Mouse (Mus musculus): ENCODE data around the gene Efna2.
"Not testable (repeated sequence)": the region's sequence is repeated elsewhere in the genome, so short reads cannot be mapped to it uniquely, and the experiment has no call there.

The Efna2 gene

GRCm38 (mm10) chr10:80196778-80197581 is 17.7 kb downstream of the Efna2 start:
- no peaks in the 10 kb centered on the region for H3K36me3 ChIP-seq (ENCODE audit: insufficient read depth, low read length)
- H3K27me3 ChIP-seq (ENCODE audit: insufficient read depth, low read length) = peaks cover 17% of the 10 kb centered on the region
- no peaks in the 10 kb centered on the region for H3K9me3 ChIP-seq (ENCODE audit: low read length)
- no peak for TF ChIP-seq CTCF (conservative IDR thresholded peaks at IDR 0.05; ENCODE audit: low read length)
- no peak for TF ChIP-seq POU5F1 (IDR thresholded peaks at IDR 0.05; ENCODE audit: borderline replicate concordance, low read length)
- TF ChIP-seq NANOG (IDR thresholded peaks at IDR 0.05; ENCODE audit: borderline replicate concordance, low read length) = no peak
- 0 out of 2 replicates have a peak overlapping the region, but pooled peaks have one; percentile 7 for H3K4me3 ChIP-seq (replicated peaks; ENCODE audit: low read length)
- H3K4me1 ChIP-seq (replicated peaks; ENCODE audit: low read depth, low read length) = peaks cover 55% of the 10 kb centered on the region

DNA sequence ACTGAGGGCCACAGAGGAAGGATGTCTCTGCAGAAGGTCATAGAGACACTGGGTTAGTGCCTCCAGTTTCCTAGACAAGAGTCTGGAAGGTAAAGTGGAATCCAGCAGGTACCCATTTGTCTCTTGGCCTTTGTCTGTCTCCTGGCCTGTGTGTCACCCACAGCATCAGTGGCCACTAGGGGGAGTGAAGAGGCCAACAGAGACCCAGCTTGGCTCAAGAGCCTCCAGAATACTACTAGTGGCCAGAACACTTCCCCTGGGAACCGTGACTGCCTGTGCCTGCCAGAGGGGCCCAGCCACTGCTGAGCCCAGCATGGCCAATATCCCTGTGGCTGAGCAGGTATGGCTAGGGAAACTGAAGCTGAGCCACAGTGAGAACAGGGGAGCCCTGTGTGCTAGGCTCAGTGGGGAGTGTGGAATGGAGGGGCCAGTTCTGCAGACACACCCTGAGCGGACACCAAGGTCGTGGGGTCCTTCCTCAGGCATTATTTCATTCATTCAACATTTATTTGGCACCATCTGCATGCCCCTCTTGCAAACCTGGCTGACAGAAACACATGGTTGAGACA is 20.2 kb downstream of the Efna2 start:
- no peak for TF ChIP-seq POU5F1 (IDR thresholded peaks at IDR 0.05; ENCODE audit: borderline replicate concordance, low read length)
- peak; percentile 88 for TF ChIP-seq CTCF (conservative IDR thresholded peaks at IDR 0.05; ENCODE audit: low read length)
- peaks cover 51% of the 10 kb centered on the region for H3K4me1 ChIP-seq (replicated peaks; ENCODE audit: low read depth, low read length)
- H3K4me3 ChIP-seq (replicated peaks; ENCODE audit: low read length) = no peak overlapping the region
- H3K27me3 ChIP-seq (ENCODE audit: insufficient read depth, low read length) = peaks cover 10% of the 10 kb centered on the region; the same call in 1 of the 2 replicates
- no peaks in the 10 kb centered on the region for H3K36me3 ChIP-seq (ENCODE audit: insufficient read depth, low read length)
- H3K9me3 ChIP-seq (ENCODE audit: low read length) = no peaks in the 10 kb centered on the region

DNA sequence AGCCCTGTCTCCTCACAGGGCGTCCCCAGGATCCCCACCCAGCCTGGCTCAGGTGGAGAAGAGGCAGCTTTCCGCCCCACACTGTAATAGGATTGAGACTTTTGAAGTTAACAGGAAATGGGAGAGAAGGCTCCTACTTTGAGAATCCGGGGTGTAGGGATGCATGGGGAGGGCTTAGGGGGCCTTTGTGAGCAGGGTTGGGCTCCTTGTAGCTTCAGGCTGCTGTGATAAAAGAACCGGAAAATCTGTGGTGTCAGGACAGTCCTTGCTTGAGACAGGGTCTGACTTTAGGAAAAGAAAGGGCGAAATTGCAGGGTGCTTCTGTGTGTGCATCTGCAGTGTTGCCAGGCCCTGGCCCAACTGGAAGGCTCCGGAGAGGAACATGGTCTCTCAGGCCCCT is 21.2 kb downstream of the Efna2 start:
- Histone ChIP-seq H3K27me3 (ENCODE audit: insufficient read depth, low read length) (peaks cover 11% of the 10 kb centered on the region), H3K4me1 (replicated peaks; ENCODE audit: low read depth, low read length) (peaks cover 58% of the 10 kb centered on the region), H3K36me3 (ENCODE audit: insufficient read depth, low read length) (no peaks in the 10 kb centered on the region), H3K4me3 (replicated peaks; ENCODE audit: low read length) (peak overlapping the region; percentile 41), H3K9me3 (ENCODE audit: low read length) (no peaks in the 10 kb centered on the region)
- no peak for TF ChIP-seq NANOG (IDR thresholded peaks at IDR 0.05; ENCODE audit: borderline replicate concordance, low read length)
- TF ChIP-seq POU5F1 (IDR thresholded peaks at IDR 0.05; ENCODE audit: borderline replicate concordance, low read length) = no peak
- TF ChIP-seq CTCF (conservative IDR thresholded peaks at IDR 0.05; ENCODE audit: low read length) = no peak

DNA sequence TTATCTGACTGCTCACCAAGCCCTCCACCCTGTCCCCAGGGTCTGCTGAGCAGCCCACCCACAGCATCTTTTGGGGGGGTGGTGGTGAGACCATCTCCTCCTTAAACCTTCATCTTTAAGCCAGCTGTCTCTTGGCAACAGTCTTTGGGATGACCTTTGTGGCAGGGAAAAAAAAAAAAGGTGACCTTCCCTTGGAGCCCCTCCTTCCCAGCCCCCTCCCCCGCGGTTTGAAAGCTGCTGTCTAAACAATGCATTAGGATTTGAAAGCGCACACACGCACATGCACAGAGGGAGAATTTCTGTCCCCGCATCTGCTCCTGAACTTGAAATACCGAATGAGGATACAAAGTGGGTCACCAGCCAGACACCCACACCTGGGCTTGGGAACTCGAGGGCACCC is 24.8 kb downstream of the Efna2 start:
- H3K36me3 ChIP-seq (ENCODE audit: insufficient read depth, low read length) = no peaks in the 10 kb centered on the region
- peaks cover 78% of the 10 kb centered on the region for H3K4me1 ChIP-seq (replicated peaks; ENCODE audit: low read depth, low read length)
- no peaks in the 10 kb centered on the region for H3K9me3 ChIP-seq (ENCODE audit: low read length)
- H3K4me3 ChIP-seq (replicated peaks; ENCODE audit: low read length) = no peak overlapping the region; the same call in 1 of the 2 replicates
- no peak for TF ChIP-seq CTCF (conservative IDR thresholded peaks at IDR 0.05; ENCODE audit: low read length)
- no peak for TF ChIP-seq POU5F1 (IDR thresholded peaks at IDR 0.05; ENCODE audit: borderline replicate concordance, low read length)
- TF ChIP-seq NANOG (IDR thresholded peaks at IDR 0.05; ENCODE audit: borderline replicate concordance, low read length) = no peak
- peaks cover 20% of the 10 kb centered on the region for H3K27me3 ChIP-seq (ENCODE audit: insufficient read depth, low read length)

DNA sequence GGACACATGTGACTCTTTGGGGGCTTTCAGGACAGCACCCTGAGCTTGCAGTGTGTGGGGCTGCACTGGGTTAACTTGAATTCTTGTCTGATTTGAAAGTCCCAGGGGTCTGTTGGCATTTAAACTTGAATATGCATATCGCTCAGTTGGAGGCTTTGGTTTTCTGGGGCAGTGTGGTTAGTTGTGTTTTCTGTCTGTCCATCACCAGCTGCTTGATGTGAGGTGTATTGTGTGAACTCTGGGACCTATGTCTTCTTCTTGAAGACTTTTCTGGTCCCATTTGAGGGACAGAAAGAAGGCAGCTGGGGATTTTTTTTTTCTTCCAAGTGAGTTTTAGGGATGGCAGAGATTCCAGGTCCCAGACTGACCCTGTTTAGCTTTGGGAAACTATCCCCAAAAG is 27.9 kb downstream of the Efna2 start:
- Histone ChIP-seq H3K4me3 (replicated peaks; ENCODE audit: low read length) (no peak overlapping the region), H3K4me1 (replicated peaks; ENCODE audit: low read depth, low read length) (peaks cover 64% of the 10 kb centered on the region), H3K27me3 (ENCODE audit: insufficient read depth, low read length) (peaks cover 31% of the 10 kb centered on the region), H3K9me3 (ENCODE audit: low read length) (no peaks in the 10 kb centered on the region), H3K36me3 (ENCODE audit: insufficient read depth, low read length) (no peaks in the 10 kb centered on the region)
- TF ChIP-seq NANOG (IDR thresholded peaks at IDR 0.05; ENCODE audit: borderline replicate concordance, low read length) (no peak), POU5F1 (IDR thresholded peaks at IDR 0.05; ENCODE audit: borderline replicate concordance, low read length) (no peak), CTCF (conservative IDR thresholded peaks at IDR 0.05; ENCODE audit: low read length) (no peak)

- H3K27me3 ChIP-seq (ENCODE audit: insufficient read depth, low read length) = peaks cover 31% of the 10 kb centered on the region
- H3K9me3 ChIP-seq (ENCODE audit: low read length) = no peaks in the 10 kb centered on the region
- H3K4me3 ChIP-seq (replicated peaks; ENCODE audit: low read length) = 0 out of 2 replicates have a peak overlapping the region, but pooled peaks have one; percentile 3
- TF ChIP-seq CTCF (conservative IDR thresholded peaks at IDR 0.05; ENCODE audit: low read length) (no peak), NANOG (IDR thresholded peaks at IDR 0.05; ENCODE audit: borderline replicate concordance, low read length) (no peak), POU5F1 (IDR thresholded peaks at IDR 0.05; ENCODE audit: borderline replicate concordance, low read length) (no peak)
- H3K36me3 ChIP-seq (ENCODE audit: insufficient read depth, low read length) = no peaks in the 10 kb centered on the region
- peaks cover 59% of the 10 kb centered on the region for H3K4me1 ChIP-seq (replicated peaks; ENCODE audit: low read depth, low read length)
Observed at GRCm38 (mm10) chr10:80207676-80208075, 28.4 kb downstream of the Efna2 start.

- TF ChIP-seq NANOG (IDR thresholded peaks at IDR 0.05; ENCODE audit: borderline replicate concordance, low read length) (no peak), POU5F1 (IDR thresholded peaks at IDR 0.05; ENCODE audit: borderline replicate concordance, low read length) (no peak), CTCF (conservative IDR thresholded peaks at IDR 0.05; ENCODE audit: low read length) (no peak)
- Histone ChIP-seq H3K4me3 (replicated peaks; ENCODE audit: low read length) (no peak overlapping the region), H3K9me3 (ENCODE audit: low read length) (no peaks in the 10 kb centered on the region), H3K36me3 (ENCODE audit: insufficient read depth, low read length) (no peaks in the 10 kb centered on the region), H3K4me1 (replicated peaks; ENCODE audit: low read depth, low read length) (peaks cover 57% of the 10 kb centered on the region), H3K27me3 (ENCODE audit: insufficient read depth, low read length) (peaks cover 31% of the 10 kb centered on the region)
Observed at GRCm38 (mm10) chr10:80208248-80208647, 29.0 kb downstream of the Efna2 start.

DNA sequence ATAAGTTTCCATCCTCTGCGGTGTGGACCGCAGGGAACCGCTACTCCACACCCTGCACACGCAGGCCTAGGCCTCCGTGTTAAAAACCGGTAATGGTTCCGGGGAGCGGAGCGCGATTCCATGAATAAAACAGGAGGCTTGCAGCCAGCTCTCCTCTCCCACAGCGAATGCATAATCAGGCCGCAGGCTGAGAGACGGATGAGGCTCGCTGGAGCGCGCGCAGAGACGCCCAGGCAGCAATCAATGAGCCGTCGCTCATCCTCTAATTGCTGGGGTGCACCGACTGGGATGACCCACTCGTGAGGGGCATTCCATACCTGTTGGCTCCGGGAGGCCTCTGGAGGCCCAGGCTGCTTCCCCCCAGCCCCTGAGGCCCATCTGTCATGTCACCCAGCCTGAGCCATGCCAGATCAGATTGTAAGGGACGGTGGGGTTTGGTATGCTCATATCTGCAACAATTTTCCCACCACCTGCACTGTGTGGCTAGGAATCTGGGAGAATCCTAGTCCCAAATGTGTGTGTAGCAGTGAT is 29.6 kb downstream of the Efna2 start:
- Histone ChIP-seq H3K36me3 (ENCODE audit: insufficient read depth, low read length) (no peaks in the 10 kb centered on the region), H3K27me3 (ENCODE audit: insufficient read depth, low read length) (peaks cover 31% of the 10 kb centered on the region), H3K4me3 (replicated peaks; ENCODE audit: low read length) (peak overlapping the region; percentile 46), H3K9me3 (ENCODE audit: low read length) (no peaks in the 10 kb centered on the region), H3K4me1 (replicated peaks; ENCODE audit: low read depth, low read length) (peaks cover 55% of the 10 kb centered on the region)
- TF ChIP-seq NANOG (IDR thresholded peaks at IDR 0.05; ENCODE audit: borderline replicate concordance, low read length) (no peak), POU5F1 (IDR thresholded peaks at IDR 0.05; ENCODE audit: borderline replicate concordance, low read length) (no peak)

- not testable (repeated sequence) for H3K36me3 ChIP-seq (ENCODE audit: insufficient read depth, low read length); H3K9me3 ChIP-seq (ENCODE audit: low read length); H3K4me3 ChIP-seq (replicated peaks; ENCODE audit: low read length)
- peaks cover 54% of the 10 kb centered on the region for H3K4me1 ChIP-seq (replicated peaks; ENCODE audit: low read depth, low read length)
- H3K27me3 ChIP-seq (ENCODE audit: insufficient read depth, low read length) = peaks cover 28% of the 10 kb centered on the region
Observed at GRCm38 (mm10) chr10:80211547-80212103, 32.3 kb downstream of the Efna2 start.
